Mouse (Mus musculus) embryonic facial prominence, embryonic 13.5 days (tissue): ENCODE measurements around the gene Glce. TPM values are rescaled to one million over a fixed set of nuclear protein-coding genes. Genes with fewer than 3 reads are reported as not detected.

Source experiments
- ATAC-seq: fragments of 200-750 bp; cut with Nextera tagmentation; 2 replicates; pipeline ENCODE4 v1.8.0; 2017; ENCODE audit warnings: low read depth; ENCODE audit not compliant: insufficient number of reproducible peaks, insufficient read depth, low FRiP score, low TSS enrichment
- H3K27ac ChIP-seq: fragments of 300-500 bp; sonication (generic); 2 replicates; pipeline ENCODE4 v1.5.1; 2015; ENCODE audit warnings: moderate library complexity, mild to moderate bottlenecking, inconsistent platforms
- H3K27me3 ChIP-seq: fragments of 300-500 bp; sonication (generic); 2 replicates; pipeline ENCODE4 v1.6.1; 2015; ENCODE audit warnings: mild to moderate bottlenecking, inconsistent platforms
- H3K36me3 ChIP-seq: fragments of 300-500 bp; sonication (generic); 2 replicates; pipeline ENCODE4 v1.6.1; 2015; ENCODE audit warnings: mild to moderate bottlenecking, inconsistent platforms
- H3K4me1 ChIP-seq: fragments of 300-500 bp; sonication (generic); 2 replicates; pipeline ENCODE4 v1.6.1; 2015; ENCODE audit warnings: inconsistent platforms
- H3K4me2 ChIP-seq: fragments of 300-500 bp; sonication (generic); 2 replicates; pipeline ENCODE4 v1.6.1; 2015; ENCODE audit warnings: moderate library complexity, mild to moderate bottlenecking, inconsistent platforms
- H3K4me3 ChIP-seq: fragments of 300-500 bp; sonication (generic); 2 replicates; pipeline ENCODE4 v1.5.1; 2015; ENCODE audit warnings: mild to moderate bottlenecking, inconsistent platforms
- H3K9ac ChIP-seq: fragments of 300-500 bp; sonication (generic); 2 replicates; pipeline ENCODE4 v1.6.1; 2015; ENCODE audit warnings: mild to moderate bottlenecking, inconsistent platforms
- H3K9me3 ChIP-seq: fragments of 300-500 bp; sonication (generic); 2 replicates; pipeline ENCODE4 v1.6.1; 2016; ENCODE audit warnings: inconsistent platforms
- WGBS: fragments of 180-500 bp; shearing (Covaris S2); methylation state at CpG from one replicate; pipeline ENCODE4 v1.1.7; 2015; ENCODE audit warnings: mixed read lengths; 5-methylcytosine and 5-hydroxymethylcytosine counted together
- polyA plus RNA-seq: library from polyadenylated mRNA; unstranded; fragments of >200 nt; fragmentation: Nextera tagmentation; extraction: Ambion mirVana; gene quantifications from 2 replicates; pipeline ENCODE4 v1.2.1, GENCODE M21; 2015

Gene Glce
- polyA plus RNA-seq, 1 experiment from 2014 or later = 42.5 TPM

DNA sequence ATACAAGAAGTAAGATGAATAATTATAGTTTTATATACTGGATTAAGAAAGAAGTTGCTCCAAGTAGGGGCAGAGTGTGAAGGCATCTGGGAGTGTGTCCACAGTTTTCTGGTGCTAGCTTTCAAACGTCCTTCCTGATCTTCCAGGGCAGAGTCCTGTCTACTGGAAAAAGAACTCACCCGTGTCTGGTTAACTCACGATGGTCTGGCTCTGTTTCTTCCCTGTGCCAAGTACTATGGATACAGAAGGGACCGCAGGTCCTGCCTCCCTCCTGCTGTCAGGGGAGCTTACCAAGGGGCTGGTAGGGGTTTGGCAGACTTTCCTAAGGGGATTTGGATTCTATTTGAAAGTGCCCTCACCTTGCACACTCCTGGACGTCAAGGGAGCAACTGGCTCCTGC is 97.4 kb downstream of the Glce start:
- no peak overlapping the region; the same call in 1 of the 2 replicates for H3K4me2 ChIP-seq
- ATAC-seq = no peak
- H3K4me1 ChIP-seq = peaks cover 16% of the 10 kb centered on the region
- no peaks in the 10 kb centered on the region for H3K9me3 ChIP-seq
- H3K27ac ChIP-seq = no peak overlapping the region
- WGBS = 42% methylated on average over 5 of the region's 5 CpGs
- no peak overlapping the region for H3K4me3 ChIP-seq
- H3K27me3 ChIP-seq = peaks cover 52% of the 10 kb centered on the region
- no peak overlapping the region for H3K9ac ChIP-seq
- no peaks in the 10 kb centered on the region for H3K36me3 ChIP-seq

DNA sequence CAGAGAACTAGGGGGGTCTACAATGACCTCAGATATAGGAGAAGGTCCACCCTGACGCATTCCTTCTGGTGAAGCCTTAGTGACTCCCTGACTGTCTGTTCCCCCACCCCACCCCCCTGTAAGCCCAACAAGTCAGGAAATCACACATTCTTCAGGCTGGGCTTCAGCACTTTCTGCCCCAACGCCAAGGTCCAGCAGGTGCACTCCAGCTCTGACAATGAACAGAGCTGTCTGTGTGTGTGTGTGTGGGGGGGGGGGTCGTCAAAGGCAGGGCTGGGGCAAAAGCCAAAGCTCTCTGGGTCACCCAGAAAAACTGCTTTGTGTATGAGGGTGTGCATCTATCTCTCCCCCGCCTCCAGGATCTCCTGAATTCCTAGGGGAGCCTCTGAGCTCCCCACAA is 98.6 kb downstream of the Glce start:
- H3K27me3 ChIP-seq = peaks cover 46% of the 10 kb centered on the region

DNA sequence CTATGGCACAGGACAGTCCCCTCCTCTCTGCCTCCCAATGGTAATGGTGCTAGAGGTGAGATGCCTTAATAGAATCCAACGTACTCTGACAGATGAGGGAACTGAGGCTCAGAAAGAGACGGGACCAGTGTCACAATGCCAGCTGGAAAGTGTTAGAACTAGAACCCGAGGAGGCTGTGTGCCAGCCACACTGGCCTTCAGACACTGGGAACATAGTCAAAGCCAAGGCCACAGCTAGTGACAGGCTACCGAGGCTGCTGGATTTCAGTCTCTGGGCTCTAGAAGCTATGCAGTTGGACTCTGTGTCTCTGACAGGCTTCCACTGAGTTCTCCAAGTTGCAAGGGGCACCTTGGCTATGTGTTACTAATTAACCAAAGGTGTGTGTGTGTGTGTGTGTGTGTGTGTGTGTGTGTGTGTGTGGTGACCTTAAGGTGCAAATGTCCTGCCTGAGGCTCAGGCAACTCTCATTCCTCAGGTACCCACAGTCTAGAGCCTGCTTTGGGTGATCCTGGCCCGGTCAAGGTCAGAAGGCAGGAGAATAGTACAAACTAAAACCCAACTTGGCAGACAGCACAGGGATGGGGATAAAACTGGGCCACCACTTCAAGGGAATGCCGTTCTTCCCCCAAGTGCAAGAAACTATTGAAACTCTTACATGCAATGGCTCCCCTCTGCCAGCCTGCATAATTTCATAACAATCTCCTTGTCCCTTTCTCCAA is 99.3 kb downstream of the Glce start:
- no peaks in the 10 kb centered on the region for H3K9me3 ChIP-seq
- H3K27me3 ChIP-seq = peaks cover 40% of the 10 kb centered on the region
- H3K4me3 ChIP-seq = no peak overlapping the region
- ATAC-seq = no peak
- peaks cover 16% of the 10 kb centered on the region for H3K4me1 ChIP-seq
- WGBS = 69% methylated on average over 6 of the region's 6 CpGs
- no peak overlapping the region for H3K27ac ChIP-seq
- no peak overlapping the region for H3K4me2 ChIP-seq
- no peak overlapping the region for H3K9ac ChIP-seq
- H3K36me3 ChIP-seq = no peaks in the 10 kb centered on the region

More for the DNA sequence above, 98.6 kb downstream of the Glce start:
- Histone ChIP-seq H3K9ac (no peak overlapping the region), H3K9me3 (no peaks in the 10 kb centered on the region), H3K27ac (no peak overlapping the region), H3K4me1 (peaks cover 16% of the 10 kb centered on the region), H3K4me2 (no peak overlapping the region), H3K36me3 (no peaks in the 10 kb centered on the region), H3K4me3 (no peak overlapping the region)
- ATAC-seq = no peak
- WGBS = 53% methylated on average over 4 of the region's 4 CpGs

DNA sequence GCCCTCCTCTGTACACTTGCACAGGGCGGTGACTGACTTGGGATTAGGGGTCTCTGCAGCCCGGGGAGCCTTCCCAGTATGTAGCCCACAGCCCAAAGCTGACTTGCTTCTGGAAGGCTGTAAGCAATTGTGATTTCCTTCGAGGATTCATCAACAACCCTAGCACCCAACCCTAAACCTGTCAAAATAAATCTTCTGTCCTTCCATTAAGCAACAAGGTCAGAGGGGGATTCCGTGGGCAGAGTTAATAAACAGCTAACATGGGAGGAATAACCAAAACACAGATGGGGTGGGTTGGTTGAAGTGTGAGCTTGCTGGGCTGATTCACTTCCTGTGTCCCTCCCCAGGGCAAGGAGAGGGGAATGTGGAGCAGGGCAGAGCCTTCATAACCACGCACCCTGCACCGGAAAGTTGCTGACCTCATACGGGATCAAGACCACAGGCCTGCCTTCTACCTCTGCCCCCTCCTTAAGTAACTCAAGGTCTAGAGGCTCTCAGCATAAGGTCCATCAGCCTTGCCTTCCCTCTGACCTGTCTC is 100.8 kb downstream of the Glce start:
- no peak for ATAC-seq
- Histone ChIP-seq H3K4me1 (peaks cover 10% of the 10 kb centered on the region), H3K4me3 (no peak overlapping the region), H3K27me3 (peaks cover 27% of the 10 kb centered on the region), H3K36me3 (no peaks in the 10 kb centered on the region), H3K9ac (no peak overlapping the region), H3K4me2 (no peak overlapping the region), H3K9me3 (no peaks in the 10 kb centered on the region), H3K27ac (no peak overlapping the region)
- 64% methylated on average over 7 of the region's 7 CpGs for WGBS

DNA sequence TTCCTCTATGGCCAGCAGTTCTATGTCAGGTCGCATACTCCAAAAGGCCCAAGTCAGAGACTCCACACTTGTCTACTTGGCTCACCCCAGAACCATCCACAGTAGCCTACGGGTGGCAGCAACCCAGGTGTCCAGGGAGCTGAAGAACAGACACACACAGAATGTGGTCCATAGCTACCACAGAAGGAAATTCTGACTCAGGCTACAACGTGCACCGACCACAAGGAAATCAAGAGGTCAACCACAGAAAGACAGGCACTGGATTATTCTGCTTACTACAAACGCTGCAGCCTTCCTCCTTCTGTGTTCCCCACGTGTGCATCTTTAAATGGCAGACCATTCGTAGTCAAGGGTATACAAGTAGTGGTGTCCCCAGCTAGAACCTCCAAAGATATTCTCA is 102.2 kb downstream of the Glce start:
- Histone ChIP-seq H3K9ac (no peak overlapping the region), H3K4me1 (peaks cover 5% of the 10 kb centered on the region; the same call in 1 of the 2 replicates), H3K4me2 (no peak overlapping the region), H3K27me3 (peaks cover 15% of the 10 kb centered on the region), H3K27ac (no peak overlapping the region), H3K36me3 (no peaks in the 10 kb centered on the region), H3K9me3 (no peaks in the 10 kb centered on the region), H3K4me3 (no peak overlapping the region)
- WGBS = 76% methylated on average over 7 of the region's 7 CpGs
- ATAC-seq = no peak

DNA sequence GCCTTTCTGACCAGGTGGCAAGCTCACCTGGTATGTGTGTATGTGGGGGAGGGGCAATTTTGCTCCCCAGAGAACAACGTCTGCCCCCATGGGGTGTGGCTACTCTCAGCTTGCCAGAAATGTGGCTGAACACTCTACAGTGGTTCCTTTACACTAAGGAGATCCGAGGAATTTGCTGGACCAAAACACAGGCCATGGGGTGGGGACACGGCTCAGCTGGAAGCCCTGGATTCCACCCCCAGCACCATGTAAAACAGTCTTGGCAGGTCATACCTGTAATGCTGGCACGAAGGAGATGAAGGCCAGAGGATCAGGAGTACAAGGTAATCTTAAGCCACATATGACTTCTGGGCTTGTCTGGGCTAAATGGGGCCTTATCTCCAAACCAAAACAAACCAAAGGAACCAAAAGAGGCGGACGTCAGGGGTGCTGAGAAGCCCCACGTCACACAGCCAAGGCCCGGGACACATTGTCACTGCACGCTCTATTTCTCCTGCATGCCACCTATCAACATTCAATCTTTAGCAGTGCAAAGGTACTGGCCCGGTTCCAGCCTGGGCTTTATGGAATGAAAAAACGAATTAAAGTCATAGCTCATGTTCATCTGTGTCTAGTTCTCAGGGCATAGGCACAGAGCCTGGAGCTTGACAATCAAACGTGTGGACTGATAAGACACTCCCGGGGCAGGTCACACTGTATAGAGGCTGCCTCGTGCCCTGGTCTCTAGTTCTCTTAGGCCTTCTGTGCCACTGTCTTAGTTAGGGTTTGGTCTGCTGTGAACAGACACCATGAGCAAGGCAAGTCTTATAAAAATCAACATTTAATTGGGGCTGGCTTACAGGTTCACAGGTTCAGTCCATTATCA is 104.0 kb downstream of the Glce start:
- Histone ChIP-seq H3K4me1 (peaks cover 5% of the 10 kb centered on the region; the same call in 1 of the 2 replicates), H3K9me3 (no peaks in the 10 kb centered on the region), H3K4me2 (no peak overlapping the region), H3K27ac (no peak overlapping the region), H3K36me3 (no peaks in the 10 kb centered on the region), H3K4me3 (no peak overlapping the region), H3K9ac (no peak overlapping the region), H3K27me3 (no peaks in the 10 kb centered on the region; the same call in 1 of the 2 replicates)
- WGBS = 78% methylated on average over 14 of the region's 14 CpGs
- ATAC-seq = no peak

DNA sequence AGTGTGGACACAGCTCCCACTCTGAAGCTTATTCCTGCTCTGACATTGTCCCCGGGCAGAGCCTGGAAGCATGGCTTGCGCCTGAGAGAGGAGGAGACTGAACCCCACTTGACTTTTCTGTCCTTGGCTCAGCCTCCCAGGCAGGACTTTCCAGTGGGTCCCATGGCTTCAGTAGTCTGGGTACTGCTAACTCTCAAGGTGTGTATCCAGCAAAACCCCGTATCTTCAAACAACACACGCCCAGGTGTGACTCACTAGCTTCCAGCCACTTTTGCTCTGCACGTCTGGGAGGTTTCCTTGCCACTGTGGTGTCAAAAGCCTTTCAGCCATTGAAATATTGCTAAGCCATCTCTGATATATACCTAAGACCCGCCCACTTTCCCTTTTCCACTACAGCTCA is 105.1 kb downstream of the Glce start:
- Histone ChIP-seq H3K4me3 (no peak overlapping the region), H3K27ac (no peak overlapping the region), H3K9me3 (no peaks in the 10 kb centered on the region), H3K4me2 (no peak overlapping the region), H3K36me3 (no peaks in the 10 kb centered on the region), H3K27me3 (no peaks in the 10 kb centered on the region), H3K9ac (no peak overlapping the region), H3K4me1 (peaks cover 3% of the 10 kb centered on the region; the same call in 1 of the 2 replicates)
- no peak for ATAC-seq
- WGBS = 82% methylated on average over 6 of the region's 6 CpGs

DNA sequence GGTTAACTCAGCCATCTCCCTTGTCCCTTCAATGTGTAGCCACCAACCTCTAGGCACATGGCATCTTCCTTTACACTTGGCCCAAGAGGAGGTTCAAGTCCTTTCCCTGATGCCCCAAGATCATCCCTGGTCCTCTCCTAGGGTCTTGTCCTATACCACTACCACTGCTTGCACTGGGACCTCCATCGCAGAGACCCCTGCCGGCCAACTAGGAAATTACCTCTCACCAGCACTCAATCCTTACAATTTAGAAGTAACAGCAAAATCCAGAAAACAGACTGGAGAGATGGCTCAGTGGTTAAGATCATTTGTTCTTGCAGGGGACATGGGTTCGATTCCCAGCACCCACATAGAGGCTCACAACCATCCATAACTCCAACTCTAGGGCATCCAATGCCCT is 107.0 kb downstream of the Glce start:
- Histone ChIP-seq H3K4me3 (no peak overlapping the region), H3K9me3 (no peaks in the 10 kb centered on the region), H3K27ac (no peak overlapping the region), H3K9ac (no peak overlapping the region), H3K4me1 (no peaks in the 10 kb centered on the region; the same call in 1 of the 2 replicates), H3K4me2 (no peak overlapping the region), H3K27me3 (no peaks in the 10 kb centered on the region), H3K36me3 (no peaks in the 10 kb centered on the region)
- no peak for ATAC-seq
- WGBS = 62% methylated on average over 3 of the region's 3 CpGs

DNA sequence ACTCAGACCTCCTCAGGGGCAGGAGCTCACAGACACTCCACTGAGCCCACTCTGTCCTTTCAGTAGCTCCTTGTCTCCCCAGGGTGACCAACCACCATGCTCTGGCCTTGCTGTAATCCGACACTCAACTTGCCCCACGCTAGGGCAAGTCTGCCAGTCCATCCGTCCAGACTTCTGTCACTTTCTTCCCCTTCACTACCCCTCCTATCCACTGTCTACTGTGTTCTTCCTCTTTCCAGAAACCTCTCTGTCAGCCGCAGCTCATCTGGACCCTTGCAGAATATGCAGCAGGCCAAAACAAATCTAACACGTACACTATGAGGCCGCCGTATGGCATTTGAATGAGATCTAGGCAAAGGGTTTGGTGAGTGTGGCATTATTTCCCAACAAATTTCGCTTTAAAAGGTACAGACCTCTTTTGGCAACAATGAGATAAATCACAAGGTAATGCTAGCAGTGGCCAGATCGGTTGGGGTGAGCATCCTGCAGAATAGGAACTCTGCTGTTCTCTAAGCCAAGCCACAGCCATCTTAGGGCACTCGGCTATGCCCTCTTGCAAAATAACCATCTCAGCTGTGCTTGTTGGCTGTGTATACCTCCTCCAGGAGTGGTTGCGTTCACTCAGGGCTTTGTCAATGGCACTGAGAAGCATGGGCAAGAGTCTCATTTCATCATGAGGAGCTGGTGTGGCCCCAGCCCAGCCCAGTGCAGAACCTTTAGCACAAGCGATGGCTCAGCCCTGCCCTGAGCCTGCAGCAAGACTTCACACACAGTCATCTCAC is 108.9 kb downstream of the Glce start:
- Histone ChIP-seq H3K4me2 (no peak overlapping the region), H3K4me1 (no peaks in the 10 kb centered on the region; the same call in 1 of the 2 replicates), H3K9me3 (no peaks in the 10 kb centered on the region), H3K9ac (no peak overlapping the region), H3K36me3 (no peaks in the 10 kb centered on the region), H3K27me3 (no peaks in the 10 kb centered on the region), H3K27ac (no peak overlapping the region), H3K4me3 (no peak overlapping the region)
- 72% methylated on average over 12 of the region's 12 CpGs for WGBS
- no peak for ATAC-seq

DNA sequence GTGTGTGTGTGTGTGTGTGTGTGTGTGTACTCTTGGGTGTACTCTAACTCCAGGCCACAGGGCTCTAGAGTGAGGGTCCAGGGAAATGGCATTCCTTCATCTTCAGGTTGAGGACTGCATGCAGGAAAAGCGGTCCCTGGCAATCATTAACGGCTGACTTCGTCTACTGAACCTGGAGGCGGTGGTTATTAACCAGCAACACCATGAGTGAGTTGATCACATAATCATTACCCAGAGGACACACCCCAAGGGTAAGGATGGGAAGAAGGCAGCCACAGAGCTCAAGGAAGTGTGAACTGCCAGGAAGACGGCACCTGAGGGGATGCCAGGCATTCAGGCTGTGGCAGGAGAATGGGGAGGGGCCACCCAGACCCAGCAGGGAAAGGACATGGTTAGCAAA is 114.1 kb downstream of the Glce start:
- Histone ChIP-seq H3K4me2 (no peak overlapping the region), H3K4me3 (no peak overlapping the region), H3K27ac (no peak overlapping the region), H3K4me1 (no peaks in the 10 kb centered on the region), H3K9ac (no peak overlapping the region), H3K9me3 (no peaks in the 10 kb centered on the region), H3K27me3 (no peaks in the 10 kb centered on the region), H3K36me3 (no peaks in the 10 kb centered on the region)
- ATAC-seq = no peak
- WGBS = 72% methylated on average over 5 of the region's 5 CpGs
